Mouse (Mus musculus) hindbrain, embryonic 15.5 days (tissue): ENCODE measurements around the gene H2afy. TPM values are rescaled to one million over a fixed set of nuclear protein-coding genes. Genes with fewer than 3 reads are reported as not detected.
A peak's percentile ranks its signal among the peaks of the same experiment; 100 is the strongest.

Source experiments
- ATAC-seq: fragments of 200-750 bp; cut with Nextera tagmentation; 2 replicates; pipeline ENCODE4 v1.8.0; 2017; ENCODE audit warnings: low read depth, moderate number of reproducible peaks, moderate TSS enrichment; ENCODE audit not compliant: low FRiP score
- H3K27ac ChIP-seq: fragments of 300-500 bp; sonication (generic); replicated peaks from 2 replicates; pipeline ENCODE4 v1.5.1; 2015; ENCODE audit warnings: mild to moderate bottlenecking, inconsistent platforms
- H3K27me3 ChIP-seq: fragments of 300-500 bp; sonication (generic); 2 replicates; pipeline ENCODE4 v1.6.1; 2015; ENCODE audit warnings: control low read depth, inconsistent platforms
- H3K36me3 ChIP-seq: fragments of 300-500 bp; sonication (generic); 2 replicates; pipeline ENCODE4 v1.6.1; 2015; ENCODE audit warnings: control low read depth, inconsistent platforms
- H3K4me1 ChIP-seq: fragments of 300-500 bp; sonication (generic); replicated peaks from 2 replicates; pipeline ENCODE4 v1.6.1; 2015; ENCODE audit warnings: control low read depth, inconsistent platforms
- H3K4me2 ChIP-seq: fragments of 300-500 bp; sonication (generic); 2 replicates; pipeline ENCODE4 v1.6.1; 2015; ENCODE audit warnings: moderate library complexity, mild to moderate bottlenecking, inconsistent platforms
- H3K4me3 ChIP-seq: fragments of 300-500 bp; sonication (generic); 2 replicates; pipeline ENCODE4 v1.5.1; 2015; ENCODE audit warnings: mild to moderate bottlenecking, inconsistent platforms
- H3K9ac ChIP-seq: fragments of 300-500 bp; sonication (generic); 2 replicates; pipeline ENCODE4 v1.6.1; 2015; ENCODE audit warnings: inconsistent platforms
- H3K9me3 ChIP-seq: fragments of 300-500 bp; sonication (generic); 2 replicates; pipeline ENCODE4 v1.6.1; 2016; ENCODE audit warnings: control low read depth, inconsistent platforms
- WGBS: fragments of 180-500 bp; shearing (Covaris S2); methylation state at CpG from one replicate; pipeline ENCODE4 v1.1.7; 2015; 5-methylcytosine and 5-hydroxymethylcytosine counted together
- polyA plus RNA-seq: library from polyadenylated mRNA; unstranded; fragments of >200 nt; fragmentation: Nextera tagmentation; extraction: Ambion mirVana; gene quantifications from 2 replicates; pipeline ENCODE4 v1.2.1, GENCODE M21; 2015

H2afy gene
- polyA plus RNA-seq, 1 experiment from 2014 or later = 309 TPM

DNA sequence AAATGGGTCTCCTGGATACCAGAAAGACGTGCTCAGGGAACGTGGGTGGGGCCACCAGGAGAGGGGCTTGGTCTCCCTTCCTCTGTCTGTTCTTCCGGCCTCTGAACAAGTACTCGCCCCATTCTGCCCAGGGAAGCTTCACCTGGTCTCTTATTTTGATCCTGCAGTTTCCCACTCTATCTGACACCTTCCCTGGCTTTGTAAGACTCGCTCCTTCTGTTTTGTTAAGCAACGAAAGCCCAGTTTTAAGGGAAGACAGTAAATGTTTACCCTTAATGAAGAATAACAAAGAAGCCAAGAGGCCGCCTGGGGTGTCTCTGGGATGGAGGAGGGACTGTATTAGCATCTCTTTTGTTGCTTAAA lies 7.0 kb upstream of the H2afy start:
- Histone ChIP-seq H3K4me3 (no peak overlapping the region), H3K4me2 (no peak overlapping the region), H3K9me3 (no peaks in the 10 kb centered on the region), H3K27me3 (no peaks in the 10 kb centered on the region), H3K9ac (no peak overlapping the region), H3K4me1 (no peaks in the 10 kb centered on the region), H3K36me3 (no peaks in the 10 kb centered on the region), H3K27ac (no peak overlapping the region)
- ATAC-seq = no peak
- WGBS = 12% methylated on average over 7 of the region's 7 CpGs

DNA sequence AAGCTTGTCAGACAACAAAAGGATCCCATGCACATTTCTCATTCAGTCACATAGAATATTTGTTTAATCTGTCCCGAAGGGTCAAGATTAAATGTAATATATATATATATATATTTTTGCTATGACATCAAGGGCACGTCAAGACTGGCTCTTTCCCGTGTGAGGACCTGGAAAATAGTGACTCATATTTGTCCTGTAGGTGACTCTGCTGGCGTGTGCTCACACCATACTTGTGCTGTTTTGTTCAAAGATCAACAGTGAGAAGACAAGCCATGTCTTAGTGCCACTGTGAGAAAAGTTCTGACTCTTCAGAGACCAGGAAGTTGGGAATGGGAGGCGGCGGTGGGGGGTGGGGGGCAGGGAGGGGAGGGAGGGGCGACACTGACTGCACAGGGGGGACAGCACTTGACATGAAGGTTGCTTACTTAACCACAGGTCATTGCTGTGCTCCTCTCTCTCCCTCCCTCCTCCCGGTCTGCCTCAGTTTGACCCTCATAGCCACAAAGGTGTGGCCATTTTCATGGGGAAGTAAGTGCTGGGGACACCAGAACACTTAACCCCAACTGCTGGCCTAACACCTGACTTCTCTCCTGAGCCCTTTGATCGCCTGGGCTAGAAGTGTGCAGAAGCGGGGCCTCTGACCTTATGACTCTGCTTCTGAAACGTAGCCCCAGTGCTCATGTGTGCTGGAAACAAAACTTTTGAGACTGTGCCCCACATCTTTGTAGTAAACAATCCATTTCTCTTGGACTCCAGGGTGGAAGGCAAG lies 6.4 kb upstream of the H2afy start:
- H3K9ac ChIP-seq = no peak overlapping the region
- H3K4me1 ChIP-seq = no peaks in the 10 kb centered on the region
- H3K9me3 ChIP-seq = no peaks in the 10 kb centered on the region
- H3K4me3 ChIP-seq = no peak overlapping the region
- H3K36me3 ChIP-seq = no peaks in the 10 kb centered on the region
- H3K27me3 ChIP-seq = no peaks in the 10 kb centered on the region
- WGBS = 22% methylated on average over 10 of the region's 11 CpGs
- no peak overlapping the region for H3K4me2 ChIP-seq
- H3K27ac ChIP-seq = no peak overlapping the region
- no peak for ATAC-seq

DNA sequence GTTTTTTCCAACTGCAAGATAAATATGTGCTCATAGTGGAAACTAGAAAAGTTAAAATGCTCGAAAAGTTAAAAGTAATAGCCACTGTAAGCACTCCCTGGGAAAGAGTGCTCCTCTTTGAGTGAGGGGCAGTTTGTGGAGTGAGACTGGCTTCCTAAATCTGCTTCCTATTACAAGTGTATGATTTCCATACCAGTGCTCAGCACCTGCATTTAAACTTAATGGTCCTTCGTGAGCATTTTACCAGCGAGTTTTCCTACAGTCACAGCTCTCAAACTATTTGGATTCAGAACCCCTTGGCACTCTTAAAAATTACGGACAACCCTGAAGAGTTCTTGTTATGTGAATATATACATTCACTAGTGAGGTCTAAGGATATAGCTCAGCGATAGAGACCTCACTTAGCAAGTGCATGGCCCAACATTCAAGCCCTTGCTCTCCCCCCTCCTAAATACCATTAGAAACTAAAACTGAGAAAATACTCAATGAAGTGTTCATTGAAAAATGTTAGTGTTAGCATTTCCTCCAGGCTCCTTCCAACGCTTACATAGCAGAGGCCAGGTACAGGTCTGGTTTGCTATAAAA lies 3.1 kb upstream of the H2afy start:
- Histone ChIP-seq H3K9me3 (no peaks in the 10 kb centered on the region), H3K4me3 (no peak overlapping the region), H3K36me3 (no peaks in the 10 kb centered on the region), H3K4me1 (peaks cover 11% of the 10 kb centered on the region), H3K4me2 (no peak overlapping the region), H3K9ac (no peak overlapping the region), H3K27ac (no peak overlapping the region), H3K27me3 (no peaks in the 10 kb centered on the region)
- WGBS = 70% methylated on average over 6 of the region's 6 CpGs
- ATAC-seq = no peak

- H3K4me3 ChIP-seq = peak overlapping the region; percentile 98
- H3K36me3 ChIP-seq = no peaks in the 10 kb centered on the region
- H3K9me3 ChIP-seq = no peaks in the 10 kb centered on the region
- H3K27me3 ChIP-seq = no peaks in the 10 kb centered on the region
- ATAC-seq = peak; percentile 89
- peak overlapping the region; percentile 90 for H3K4me2 ChIP-seq
- peak overlapping the region; percentile 87 for H3K27ac ChIP-seq
- 1% methylated on average over 66 of the region's 89 CpGs for WGBS
- peaks cover 32% of the 10 kb centered on the region for H3K4me1 ChIP-seq
- peak overlapping the region; percentile 93 for H3K9ac ChIP-seq
These were observed 719 bp downstream of the H2afy start for GRCm38 (mm10) chr13:56135231-56136052.

DNA sequence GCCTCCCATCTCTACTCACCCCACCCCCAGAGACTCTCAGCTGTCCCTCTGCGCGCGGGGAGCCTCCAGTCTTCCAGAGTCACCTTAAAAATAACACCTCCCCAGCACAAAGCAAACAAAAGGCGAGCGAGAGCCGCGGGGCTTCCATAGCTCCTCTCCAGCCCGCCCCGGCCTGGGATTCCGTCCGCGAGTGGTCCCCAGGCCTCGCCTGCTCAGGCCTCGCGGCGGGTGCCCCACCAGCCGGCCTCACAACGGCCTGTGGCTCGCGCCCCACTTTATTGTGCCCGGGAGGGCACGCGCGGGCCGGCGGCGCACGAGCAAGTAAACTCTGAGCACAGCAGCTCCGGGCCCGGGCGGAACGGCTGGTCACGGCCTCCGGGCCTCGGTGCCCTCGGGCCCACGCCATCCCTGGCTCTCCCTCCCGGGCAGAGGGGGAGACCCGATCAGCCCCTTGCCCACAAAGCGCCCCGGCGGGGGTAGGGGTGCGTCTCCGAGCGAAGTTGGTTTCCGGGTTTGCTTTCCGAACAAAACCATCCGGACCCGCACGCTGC lies 1.5 kb downstream of the H2afy start:
- H3K27me3 ChIP-seq = no peaks in the 10 kb centered on the region
- peak overlapping the region; percentile 90 for H3K4me2 ChIP-seq
- H3K4me1 ChIP-seq = peaks cover 32% of the 10 kb centered on the region
- no peaks in the 10 kb centered on the region for H3K36me3 ChIP-seq
- H3K9me3 ChIP-seq = no peaks in the 10 kb centered on the region
- peak overlapping the region; percentile 98 for H3K4me3 ChIP-seq
- peak; percentile 32; the same call in 1 of the 2 replicates for ATAC-seq
- under 1% methylated on average over 48 of the region's 50 CpGs for WGBS
- peak overlapping the region; percentile 93 for H3K9ac ChIP-seq
- peak overlapping the region; percentile 87 for H3K27ac ChIP-seq

DNA sequence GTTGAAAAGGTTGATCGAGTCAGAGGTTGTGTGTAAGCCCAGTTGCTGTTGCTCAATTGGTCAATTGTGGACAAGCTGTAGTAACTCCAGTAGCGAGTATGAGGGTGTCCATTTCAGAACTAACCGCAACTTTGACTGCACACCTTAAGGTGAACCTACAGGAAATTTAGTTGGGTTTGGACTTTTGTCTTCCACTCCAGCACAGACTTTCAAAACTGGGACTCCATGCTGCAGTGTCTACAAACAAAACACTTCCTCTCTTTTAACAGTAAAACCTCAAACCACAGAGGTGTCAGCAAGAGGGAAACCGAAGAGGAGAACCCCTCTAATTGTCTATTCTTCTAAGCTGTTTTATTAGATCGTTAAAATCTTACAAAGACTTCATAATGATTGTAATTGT lies 2.1 kb downstream of the H2afy start:
- no peak overlapping the region for H3K27ac ChIP-seq
- peak overlapping the region; percentile 98 for H3K4me3 ChIP-seq
- no peaks in the 10 kb centered on the region for H3K9me3 ChIP-seq
- ATAC-seq = no peak
- 51% methylated on average over 5 of the region's 5 CpGs for WGBS
- no peaks in the 10 kb centered on the region for H3K36me3 ChIP-seq
- H3K4me2 ChIP-seq = peak overlapping the region; percentile 90
- peak overlapping the region; percentile 93; the same call in 1 of the 2 replicates for H3K9ac ChIP-seq
- no peaks in the 10 kb centered on the region for H3K27me3 ChIP-seq
- peaks cover 32% of the 10 kb centered on the region for H3K4me1 ChIP-seq

DNA sequence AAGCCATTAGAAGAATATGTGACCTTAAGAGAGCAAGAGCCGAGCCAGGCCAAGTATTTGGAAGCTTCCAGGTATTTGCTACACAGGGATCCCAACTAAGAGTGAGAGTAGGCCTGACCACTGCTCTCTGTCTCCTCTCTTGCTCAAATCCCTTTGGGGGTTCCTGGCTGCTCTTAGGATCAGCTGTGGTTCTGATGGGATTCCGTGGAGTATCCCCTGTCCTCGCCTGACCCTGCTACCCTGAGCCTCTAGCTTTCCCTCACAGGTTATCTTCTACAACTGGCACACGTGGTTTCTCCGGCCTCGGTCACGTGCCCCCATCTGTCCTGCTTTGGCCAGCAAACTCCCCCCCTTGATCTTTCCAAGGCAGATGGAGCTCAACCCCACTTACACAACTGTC lies 3.2 kb downstream of the H2afy start:
- 86% methylated on average over 7 of the region's 7 CpGs for WGBS

GRCm38 (mm10) chr13:56132326-56132936 lies 3.7 kb downstream of the H2afy start:
- Histone ChIP-seq H3K9ac (no peak overlapping the region), H3K36me3 (peaks cover 8% of the 10 kb centered on the region), H3K4me1 (peaks cover 32% of the 10 kb centered on the region), H3K27me3 (no peaks in the 10 kb centered on the region), H3K4me3 (no peak overlapping the region), H3K4me2 (no peak overlapping the region), H3K9me3 (no peaks in the 10 kb centered on the region), H3K27ac (no peak overlapping the region)
- WGBS = 85% methylated on average over 11 of the region's 11 CpGs
- ATAC-seq = no peak

More for the DNA sequence above, 3.2 kb downstream of the H2afy start:
- Histone ChIP-seq H3K4me1 (peaks cover 32% of the 10 kb centered on the region), H3K27me3 (no peaks in the 10 kb centered on the region), H3K9me3 (no peaks in the 10 kb centered on the region), H3K4me2 (0 out of 2 replicates have a peak overlapping the region, but pooled peaks have one; percentile 90), H3K4me3 (no peak overlapping the region), H3K36me3 (peaks cover 3% of the 10 kb centered on the region; the same call in 1 of the 2 replicates), H3K27ac (no peak overlapping the region), H3K9ac (no peak overlapping the region)
- no peak for ATAC-seq

GRCm38 (mm10) chr13:56130544-56130943 lies 5.6 kb downstream of the H2afy start:
- ATAC-seq = no peak
- H3K4me1 ChIP-seq = peaks cover 25% of the 10 kb centered on the region

GRCm38 (mm10) chr13:56129578-56129977 lies 6.6 kb downstream of the H2afy start:
- Histone ChIP-seq H3K4me2 (no peak overlapping the region), H3K36me3 (peaks cover 37% of the 10 kb centered on the region), H3K4me1 (peaks cover 25% of the 10 kb centered on the region), H3K27ac (no peak overlapping the region), H3K9me3 (no peaks in the 10 kb centered on the region), H3K27me3 (no peaks in the 10 kb centered on the region), H3K9ac (no peak overlapping the region), H3K4me3 (no peak overlapping the region)
- ATAC-seq = no peak
- WGBS = 97% methylated on average over 3 of the region's 3 CpGs

More at GRCm38 (mm10) chr13:56130544-56130943, 5.6 kb downstream of the H2afy start:
- Histone ChIP-seq H3K4me2 (no peak overlapping the region), H3K9me3 (no peaks in the 10 kb centered on the region), H3K4me3 (no peak overlapping the region), H3K27me3 (no peaks in the 10 kb centered on the region), H3K27ac (no peak overlapping the region), H3K36me3 (peaks cover 27% of the 10 kb centered on the region), H3K9ac (no peak overlapping the region)
- WGBS = 86% methylated on average over 8 of the region's 8 CpGs

DNA sequence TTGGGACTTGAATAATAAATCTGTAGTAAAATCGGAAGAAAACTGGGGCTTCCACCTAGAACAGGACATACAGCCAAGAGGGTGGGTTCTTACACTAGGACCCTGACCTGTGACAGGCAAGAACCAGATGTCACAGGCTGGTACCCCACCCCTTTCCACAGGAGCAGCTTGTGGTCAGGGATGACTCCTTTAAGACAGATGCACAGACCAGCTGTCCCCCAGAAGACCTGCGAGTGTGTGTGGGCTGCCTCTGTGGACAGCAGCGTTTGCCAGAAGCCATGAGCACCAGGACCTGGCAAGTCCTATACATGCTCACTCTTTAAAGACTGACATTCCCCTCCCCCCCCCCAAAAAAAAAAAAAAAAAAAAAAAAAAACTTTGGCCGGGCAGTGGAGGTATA lies 7.1 kb downstream of the H2afy start:
- no peak overlapping the region for H3K9ac ChIP-seq
- no peaks in the 10 kb centered on the region for H3K27me3 ChIP-seq
- WGBS = 92% methylated on average over 4 of the region's 4 CpGs
- H3K4me1 ChIP-seq = peaks cover 19% of the 10 kb centered on the region
- H3K9me3 ChIP-seq = no peaks in the 10 kb centered on the region
- no peak overlapping the region for H3K27ac ChIP-seq
- ATAC-seq = no peak
- H3K4me2 ChIP-seq = no peak overlapping the region
- peaks cover 41% of the 10 kb centered on the region for H3K36me3 ChIP-seq
- no peak overlapping the region for H3K4me3 ChIP-seq
